Mouse (Mus musculus): ENCODE measurements around the gene Prph2. TPM values are rescaled to one million over a fixed set of nuclear protein-coding genes. Genes with fewer than 3 reads are reported as not detected.

Gene Prph2
- polyA plus RNA-seq (2012; ENCODE audit: insufficient read depth, insufficient read length, missing spikeins), result not detected in 2 replicates

DNA sequence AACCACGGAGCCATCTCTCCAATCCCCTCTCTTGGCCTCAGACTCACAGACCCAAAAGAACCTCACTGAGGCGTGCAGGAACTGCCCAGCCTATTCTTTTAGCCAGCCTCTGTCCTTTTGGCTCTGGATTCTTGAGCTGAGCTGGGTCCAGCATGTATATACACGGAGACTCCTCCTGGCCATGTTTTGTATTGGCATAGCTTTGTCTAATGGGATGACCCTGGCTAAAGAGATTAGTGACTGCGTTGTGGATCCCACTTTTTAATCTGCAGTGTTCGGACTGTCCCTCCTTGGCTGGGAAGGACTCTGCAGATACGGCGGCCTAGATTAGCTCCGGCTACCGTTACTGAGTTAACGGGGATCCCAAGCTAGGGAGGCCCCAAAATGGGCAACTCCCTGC is at the start of gene Prph2:
TSS of gene Prph2 (plus strand) at position 274 of the 400 bp plus-strand sequence.
- H3K4me1 ChIP-seq (ENCODE audit: control insufficient read depth, insufficient read depth, insufficient read length, low read length), result no peaks in the 10 kb centered on the region
- no peak within 1 kb of the TSS for H3K4me3 ChIP-seq (ENCODE audit: insufficient read depth, low read depth, low read length)
- no peak within 1 kb of the TSS for H3K27ac ChIP-seq (replicated peaks; ENCODE audit: low read depth, low read length)

- no peak overlapping the region for H3K27ac ChIP-seq (replicated peaks; ENCODE audit: low read depth, low read length)
- H3K4me3 ChIP-seq (ENCODE audit: insufficient read depth, low read depth, low read length), result no peak overlapping the region
- no peaks in the 10 kb centered on the region for H3K4me1 ChIP-seq (ENCODE audit: control insufficient read depth, insufficient read depth, insufficient read length, low read length)
Observed at GRCm38 (mm10) chr17:46864566-46865195, 45.6 kb upstream of the Prph2 start.

GRCm38 (mm10) chr17:46866836-46867235 is 43.4 kb upstream of the Prph2 start:
- Histone ChIP-seq H3K4me1 (ENCODE audit: control insufficient read depth, insufficient read depth, insufficient read length, low read length) (no peaks in the 10 kb centered on the region), H3K4me3 (ENCODE audit: insufficient read depth, low read depth, low read length) (no peak overlapping the region), H3K27ac (replicated peaks; ENCODE audit: low read depth, low read length) (no peak overlapping the region)

DNA sequence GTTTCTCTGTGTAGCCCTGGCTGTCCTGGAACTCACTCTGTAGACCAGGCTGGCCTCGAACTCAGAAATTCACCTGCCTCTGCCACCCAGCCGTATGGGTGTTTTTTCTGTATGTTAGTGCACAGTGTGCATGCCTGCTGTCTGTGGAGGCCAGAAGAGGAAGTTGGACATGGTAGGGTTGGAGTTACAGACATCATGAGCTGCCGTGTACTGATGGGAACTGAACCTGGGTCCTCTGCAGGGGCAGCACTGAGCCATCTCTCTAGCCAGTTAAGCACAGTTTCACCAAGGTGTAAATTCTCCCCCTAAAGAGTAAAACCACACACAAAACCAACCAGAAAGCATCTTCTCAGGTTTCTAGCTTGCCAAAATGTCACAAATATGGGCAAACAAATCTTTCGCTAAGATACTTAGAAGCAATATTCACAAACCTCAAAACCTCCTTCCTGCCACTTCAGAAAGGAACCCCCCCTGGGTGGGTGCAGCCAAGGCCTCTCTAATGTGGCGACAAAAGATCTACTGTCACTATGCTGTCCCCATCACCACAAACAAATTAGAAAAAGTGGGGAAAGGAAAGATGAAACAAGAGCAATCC is 40.0 kb upstream of the Prph2 start:
- Histone ChIP-seq H3K4me3 (ENCODE audit: insufficient read depth, low read depth, low read length) (no peak overlapping the region), H3K4me1 (ENCODE audit: control insufficient read depth, insufficient read depth, insufficient read length, low read length) (peaks cover 11% of the 10 kb centered on the region), H3K27ac (replicated peaks; ENCODE audit: low read depth, low read length) (no peak overlapping the region)

DNA sequence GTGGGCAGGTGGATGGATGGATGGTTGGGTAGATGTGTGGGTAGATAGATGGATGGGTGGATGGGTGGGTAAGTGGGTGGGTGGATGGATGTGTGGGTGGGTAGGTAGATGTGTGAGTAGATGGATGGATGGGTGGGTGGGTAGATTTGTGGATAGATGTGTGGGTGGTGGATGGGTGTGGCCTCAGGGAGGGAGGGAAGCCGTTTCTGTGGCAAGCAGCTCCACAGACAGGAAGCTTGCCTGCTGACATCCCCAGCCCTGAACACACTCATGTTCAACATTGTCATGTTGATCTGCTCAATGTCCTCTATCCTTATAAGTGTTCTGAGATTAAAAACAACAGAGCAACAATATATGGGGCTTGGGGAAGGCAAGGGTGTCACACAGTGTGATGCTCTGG is 39.3 kb upstream of the Prph2 start:
- Histone ChIP-seq H3K27ac (replicated peaks; ENCODE audit: low read depth, low read length) (no peak overlapping the region), H3K4me1 (ENCODE audit: control insufficient read depth, insufficient read depth, insufficient read length, low read length) (peaks cover 11% of the 10 kb centered on the region), H3K4me3 (ENCODE audit: insufficient read depth, low read depth, low read length) (no peak overlapping the region)

GRCm38 (mm10) chr17:46872806-46873205 is 37.5 kb upstream of the Prph2 start:
- Histone ChIP-seq H3K4me1 (ENCODE audit: control insufficient read depth, insufficient read depth, insufficient read length, low read length) (peaks cover 11% of the 10 kb centered on the region), H3K27ac (replicated peaks; ENCODE audit: low read depth, low read length) (no peak overlapping the region), H3K4me3 (ENCODE audit: insufficient read depth, low read depth, low read length) (no peak overlapping the region)

DNA sequence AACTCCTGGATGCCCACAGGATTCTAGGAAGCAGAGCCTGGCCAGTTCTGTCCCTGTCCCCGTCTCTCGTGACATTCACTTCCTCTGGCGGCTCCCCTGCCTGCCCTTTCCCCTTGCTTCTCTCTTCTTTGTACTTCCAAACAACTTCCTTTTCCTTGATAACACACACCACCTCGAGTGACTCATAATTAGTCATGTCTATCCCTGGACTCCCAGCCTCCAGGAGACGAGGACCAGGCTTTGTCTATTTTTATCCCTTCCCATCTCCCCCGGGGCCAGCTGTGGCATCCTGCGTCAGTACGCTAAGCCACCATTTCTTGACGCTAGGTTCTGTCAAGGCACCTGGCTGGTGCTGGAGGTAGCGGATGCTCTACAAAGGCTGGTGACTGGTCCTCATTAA is 36.1 kb upstream of the Prph2 start:
- 0 out of 2 replicates have a peak overlapping the region, but pooled peaks have one; percentile 8 for H3K4me3 ChIP-seq (ENCODE audit: insufficient read depth, low read depth, low read length)
- H3K27ac ChIP-seq (replicated peaks; ENCODE audit: low read depth, low read length), result peak overlapping the region; percentile 89
- H3K4me1 ChIP-seq (ENCODE audit: control insufficient read depth, insufficient read depth, insufficient read length, low read length), result peaks cover 11% of the 10 kb centered on the region

- peaks cover 14% of the 10 kb centered on the region for H3K4me1 ChIP-seq (ENCODE audit: control insufficient read depth, insufficient read depth, insufficient read length, low read length)
- no peak overlapping the region for H3K4me3 ChIP-seq (ENCODE audit: insufficient read depth, low read depth, low read length)
- no peak overlapping the region for H3K27ac ChIP-seq (replicated peaks; ENCODE audit: low read depth, low read length)
Observed at GRCm38 (mm10) chr17:46875626-46876025, 34.6 kb upstream of the Prph2 start.

- H3K4me1 ChIP-seq (ENCODE audit: control insufficient read depth, insufficient read depth, insufficient read length, low read length), result peaks cover 14% of the 10 kb centered on the region
- H3K4me3 ChIP-seq (ENCODE audit: insufficient read depth, low read depth, low read length), result no peak overlapping the region
- H3K27ac ChIP-seq (replicated peaks; ENCODE audit: low read depth, low read length), result no peak overlapping the region
Observed at GRCm38 (mm10) chr17:46876371-46876950, 33.8 kb upstream of the Prph2 start.

GRCm38 (mm10) chr17:46877061-46877460 is 33.2 kb upstream of the Prph2 start:
- Histone ChIP-seq H3K27ac (replicated peaks; ENCODE audit: low read depth, low read length) (no peak overlapping the region), H3K4me1 (ENCODE audit: control insufficient read depth, insufficient read depth, insufficient read length, low read length) (peaks cover 14% of the 10 kb centered on the region), H3K4me3 (ENCODE audit: insufficient read depth, low read depth, low read length) (no peak overlapping the region)

DNA sequence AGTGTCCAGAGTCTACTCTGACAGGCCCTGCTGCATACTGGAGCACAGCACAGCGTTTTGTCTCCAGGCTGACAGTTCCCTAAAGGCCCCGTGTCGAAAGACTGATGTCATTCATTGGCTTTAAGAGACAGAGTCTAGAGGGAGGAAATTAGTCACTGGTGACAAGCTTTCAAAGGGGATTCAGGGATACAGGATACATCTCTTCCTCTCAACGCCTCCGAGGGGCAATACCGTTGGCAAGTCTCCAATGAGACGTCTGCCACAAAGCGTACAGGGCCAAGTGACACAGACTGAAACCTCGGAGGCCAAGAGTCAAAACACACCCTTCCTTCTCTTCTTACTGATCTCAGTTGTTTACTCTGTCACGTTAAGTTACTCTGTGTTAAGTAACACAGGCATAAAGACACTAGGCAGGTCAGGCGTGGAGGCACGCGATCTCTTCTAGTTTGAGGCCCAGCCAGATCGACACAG is 30.4 kb upstream of the Prph2 start:
- Histone ChIP-seq H3K4me3 (ENCODE audit: insufficient read depth, low read depth, low read length) (no peak overlapping the region), H3K4me1 (ENCODE audit: control insufficient read depth, insufficient read depth, insufficient read length, low read length) (peaks cover 3% of the 10 kb centered on the region; the same call in 1 of the 2 replicates), H3K27ac (replicated peaks; ENCODE audit: low read depth, low read length) (peak overlapping the region; percentile 68)

DNA sequence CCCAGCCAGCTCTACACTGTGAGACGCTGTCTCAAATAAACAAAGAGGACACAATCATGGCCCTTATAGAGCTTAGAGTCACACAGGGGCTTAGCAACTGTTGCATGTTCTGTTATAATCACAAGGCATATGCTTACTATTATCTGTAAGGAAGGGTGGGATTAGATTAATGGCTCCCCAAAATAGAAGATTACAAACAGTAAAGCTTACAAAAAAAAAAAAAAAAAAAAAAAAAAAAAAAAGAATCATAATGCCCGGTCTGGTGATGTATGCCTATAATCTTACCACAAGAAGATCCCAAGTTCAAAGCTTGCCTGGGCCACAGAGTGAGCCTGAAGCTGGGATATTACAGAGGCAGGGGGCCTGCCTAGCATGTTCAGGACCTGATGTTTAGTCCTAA is 29.9 kb upstream of the Prph2 start:
- Histone ChIP-seq H3K4me3 (ENCODE audit: insufficient read depth, low read depth, low read length) (no peak overlapping the region), H3K27ac (replicated peaks; ENCODE audit: low read depth, low read length) (peak overlapping the region; percentile 68), H3K4me1 (ENCODE audit: control insufficient read depth, insufficient read depth, insufficient read length, low read length) (peaks cover 3% of the 10 kb centered on the region; the same call in 1 of the 2 replicates)

DNA sequence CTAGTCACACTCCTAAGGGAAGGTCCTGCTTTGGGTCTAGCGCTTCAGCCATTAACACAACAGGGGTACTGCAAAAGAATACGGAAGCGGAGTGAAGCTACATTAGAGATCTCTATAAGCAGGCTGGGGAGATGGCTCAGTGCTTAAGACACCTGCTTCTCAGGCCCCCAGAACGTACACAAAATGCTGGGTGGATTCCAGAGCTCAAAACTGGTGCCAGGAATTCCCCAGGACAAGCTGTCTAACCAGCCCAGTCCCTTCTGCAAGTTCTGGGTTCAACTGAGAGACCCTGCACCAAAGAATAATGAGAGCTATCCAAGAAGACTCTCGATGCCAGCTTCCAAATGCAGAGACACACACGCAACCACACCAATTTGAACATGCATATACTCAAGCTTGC is 28.5 kb upstream of the Prph2 start:
- peaks cover 3% of the 10 kb centered on the region; the same call in 1 of the 2 replicates for H3K4me1 ChIP-seq (ENCODE audit: control insufficient read depth, insufficient read depth, insufficient read length, low read length)
- H3K27ac ChIP-seq (replicated peaks; ENCODE audit: low read depth, low read length), result no peak overlapping the region
- no peak overlapping the region for H3K4me3 ChIP-seq (ENCODE audit: insufficient read depth, low read depth, low read length)

DNA sequence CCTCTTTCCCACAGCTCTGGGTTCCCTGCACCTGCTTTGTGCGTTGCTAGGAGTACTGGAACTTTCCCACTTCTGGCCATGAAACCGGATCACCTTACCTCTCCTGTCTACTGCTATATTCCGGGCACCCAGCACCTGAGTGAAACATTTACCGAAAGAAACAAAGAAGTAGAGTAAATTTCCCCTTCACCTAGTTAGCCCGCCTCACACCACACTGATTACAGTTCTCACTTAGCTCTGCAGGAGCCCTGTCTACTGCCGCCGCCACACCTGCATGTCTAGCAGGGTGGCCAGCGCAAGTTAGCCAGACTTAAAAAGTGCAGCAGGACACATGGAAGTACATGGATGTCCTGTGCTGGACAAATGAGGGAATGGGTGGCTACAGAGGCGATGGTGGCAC is 27.2 kb upstream of the Prph2 start:
- H3K4me1 ChIP-seq (ENCODE audit: control insufficient read depth, insufficient read depth, insufficient read length, low read length), result peaks cover 3% of the 10 kb centered on the region; the same call in 1 of the 2 replicates
- no peak overlapping the region for H3K4me3 ChIP-seq (ENCODE audit: insufficient read depth, low read depth, low read length)
- H3K27ac ChIP-seq (replicated peaks; ENCODE audit: low read depth, low read length), result no peak overlapping the region

DNA sequence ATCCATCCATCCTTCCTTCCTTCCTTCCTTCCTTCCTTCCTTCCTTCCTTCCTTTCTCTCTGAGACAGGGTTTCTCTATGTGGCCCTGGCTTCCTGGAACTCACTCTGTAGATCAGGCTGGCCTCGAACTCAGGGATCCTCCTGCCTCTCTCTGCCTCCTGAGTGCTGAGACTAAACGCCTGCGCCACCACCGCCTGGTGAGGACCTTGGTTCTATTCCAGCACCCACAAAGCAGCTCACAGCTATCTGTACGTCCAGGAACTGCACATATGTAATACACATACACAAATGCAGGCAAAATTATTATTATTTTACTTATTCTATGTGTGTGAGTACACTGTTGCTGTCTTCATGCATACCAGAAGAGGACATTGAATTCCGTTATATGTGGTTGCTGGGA is 25.5 kb upstream of the Prph2 start:
- H3K4me1 ChIP-seq (ENCODE audit: control insufficient read depth, insufficient read depth, insufficient read length, low read length), result no peaks in the 10 kb centered on the region
- no peak overlapping the region for H3K4me3 ChIP-seq (ENCODE audit: insufficient read depth, low read depth, low read length)
- H3K27ac ChIP-seq (replicated peaks; ENCODE audit: low read depth, low read length), result no peak overlapping the region

All from brown adipose tissue, adult 24 weeks (tissue).